Mouse (Mus musculus) heart, adult 2 months (tissue): ENCODE data around the gene Atp6v1e2. TPM values are rescaled to one million over a fixed set of nuclear protein-coding genes. Genes with fewer than 3 reads are reported as not detected.

Source experiments
- DNase-seq, 2 experiments: peaks; one replicate each; pipeline ENCODE4 v3.0.0; 2021
- H3K27ac ChIP-seq: fragments of 200-600 bp; 2 replicates; pipeline ENCODE4 v1.8.1; 2022
- H3K27me3 ChIP-seq: fragments of 200-500 bp; 2 replicates; pipeline ENCODE4 v1.6.1; 2012; ENCODE audit warnings: mild to moderate bottlenecking, low read length, inconsistent platforms, mixed read lengths; ENCODE audit not compliant: control insufficient read depth, insufficient read depth
- H3K36me3 ChIP-seq: fragments of 200-500 bp; 2 replicates; pipeline ENCODE4 v1.6.1; 2012; ENCODE audit warnings: low read length, inconsistent platforms; ENCODE audit not compliant: control insufficient read depth, insufficient read depth
- H3K4me1 ChIP-seq: fragments of 200-500 bp; 2 replicates; pipeline ENCODE4 v1.6.1; 2011; ENCODE audit warnings: low read length; ENCODE audit not compliant: control insufficient read depth, insufficient read depth
- H3K4me3 ChIP-seq: fragments of 200-600 bp; 2 replicates; pipeline ENCODE4 v1.8.1; 2022
- H3K79me2 ChIP-seq: fragments of 200-500 bp; replicated peaks from 2 replicates; pipeline ENCODE4 v1.6.1; 2012; ENCODE audit warnings: mild to moderate bottlenecking, inconsistent platforms, low read length, moderate library complexity, mixed read lengths; ENCODE audit not compliant: control insufficient read depth, insufficient read depth
- H3K9ac ChIP-seq: fragments of 200-500 bp; 2 replicates; pipeline ENCODE4 v1.6.1; 2012; ENCODE audit warnings: low read depth, mild to moderate bottlenecking, control low read depth, inconsistent platforms, low read length, mixed read lengths
- CTCF ChIP-seq: fragments of 200-600 bp; IDR thresholded peaks from 2 replicates; pipeline ENCODE4 v1.8.1; 2022; ENCODE audit warnings: antibody characterized with exemption, mild to moderate bottlenecking, moderate library complexity
- EP300 ChIP-seq: fragments of 200-500 bp; IDR thresholded peaks from 2 replicates; pipeline ENCODE4 v1.6.1; 2011; ENCODE audit warnings: low read depth, low read length, control low read depth; ENCODE audit not compliant: insufficient read depth
- POLR2A ChIP-seq: fragments of 200-500 bp; IDR thresholded peaks from 2 replicates; pipeline ENCODE4 v1.6.1; 2011; ENCODE audit warnings: mild to moderate bottlenecking, low read depth, low read length, control low read depth; ENCODE audit not compliant: insufficient read depth
- WGBS: fragments of 180-500 bp; shearing (Covaris S2); methylation state at CpG from one replicate; pipeline ENCODE4 v1.1.7; 2018; 5-methylcytosine and 5-hydroxymethylcytosine counted together
- intact Hi-C: fragments of 180-260 bp; cut with DNase I; formaldehyde crosslinking; loops from one replicate; pipeline ENCODE4 v1.15.1; 2025
- polyA plus RNA-seq: library from polyadenylated mRNA; depleted of rRNA; stranded (reverse); fragments of >200 nt; gene quantifications from 2 replicates; pipeline ENCODE4 v1.2.3, GENCODE M21; 2012
- total RNA-seq, 2 experiments: library from RNA; stranded (reverse); gene quantifications; 2 replicates each; pipeline ENCODE4 v1.2.3; 2021

Atp6v1e2 gene
- total and polyA plus RNA-seq, 3 experiments = not detected

DNA sequence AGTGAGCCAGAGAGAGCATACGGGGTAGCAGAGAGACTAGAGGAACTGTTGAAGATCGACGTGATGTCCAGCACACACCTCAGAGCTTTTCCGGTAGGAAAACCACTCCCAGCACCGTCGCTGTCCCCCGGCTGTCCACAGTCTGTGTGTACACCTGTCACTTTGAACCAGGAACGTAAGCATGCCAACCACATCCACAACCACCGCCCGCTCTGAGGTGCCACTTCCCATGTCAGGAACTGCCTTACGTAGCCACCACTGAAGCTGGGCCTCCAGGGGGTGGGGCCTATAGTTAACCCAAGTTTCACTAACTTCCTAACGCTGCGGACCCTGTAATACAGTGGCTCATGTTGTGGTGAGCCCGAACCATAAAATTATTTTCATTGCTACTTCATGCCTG, 10.3 kb upstream of the Atp6v1e2 start:
- whole genome bisulfite sequencing = 73% methylated on average over 14 of the region's 14 CpGs
- TF ChIP-seq POLR2A (no peak), EP300 (no peak), CTCF (no peak)
- peaks cover 2% of the 10 kb centered on the region for H3K4me1 ChIP-seq
- intact Hi-C loops = no loop called here
- no peak overlapping the region for H3K9ac ChIP-seq
- H3K27ac ChIP-seq = no peak overlapping the region
- no peak for DNase-seq
- H3K4me3 ChIP-seq = no peak overlapping the region
- no peaks in the 10 kb centered on the region for H3K27me3 ChIP-seq
- H3K36me3 ChIP-seq = no peaks in the 10 kb centered on the region
- H3K79me2 ChIP-seq = no peaks in the 10 kb centered on the region

DNA sequence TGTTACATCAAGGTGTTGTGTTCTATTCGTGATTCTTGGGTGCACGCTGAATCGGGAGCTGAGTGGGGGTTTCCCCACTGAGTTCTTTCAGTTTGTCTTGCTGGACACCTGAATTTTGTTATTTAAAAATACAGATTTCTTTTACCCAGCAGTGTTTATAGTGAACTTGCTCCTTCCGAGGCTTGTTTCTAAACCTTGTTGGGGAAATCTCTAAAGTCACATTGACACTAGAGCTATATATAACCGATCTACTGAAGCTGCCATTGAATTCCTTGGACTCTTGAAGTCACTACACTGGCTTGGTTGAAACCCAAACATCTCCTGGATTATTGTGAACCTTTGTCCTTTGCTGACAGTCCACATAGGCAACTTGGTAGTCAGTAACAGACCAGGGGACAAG, 9.5 kb upstream of the Atp6v1e2 start:
- H3K9ac ChIP-seq = no peak overlapping the region
- no peak for DNase-seq
- no peaks in the 10 kb centered on the region for H3K79me2 ChIP-seq
- WGBS = 81% methylated on average over 5 of the region's 5 CpGs
- H3K4me1 ChIP-seq = peaks cover 2% of the 10 kb centered on the region
- H3K4me3 ChIP-seq = no peak overlapping the region
- TF ChIP-seq POLR2A = no peak
- no peaks in the 10 kb centered on the region for H3K36me3 ChIP-seq
- intact Hi-C loops = no loop called here
- no peak overlapping the region; the same call in 1 of the 2 replicates for H3K27ac ChIP-seq
- H3K27me3 ChIP-seq = no peaks in the 10 kb centered on the region

DNA sequence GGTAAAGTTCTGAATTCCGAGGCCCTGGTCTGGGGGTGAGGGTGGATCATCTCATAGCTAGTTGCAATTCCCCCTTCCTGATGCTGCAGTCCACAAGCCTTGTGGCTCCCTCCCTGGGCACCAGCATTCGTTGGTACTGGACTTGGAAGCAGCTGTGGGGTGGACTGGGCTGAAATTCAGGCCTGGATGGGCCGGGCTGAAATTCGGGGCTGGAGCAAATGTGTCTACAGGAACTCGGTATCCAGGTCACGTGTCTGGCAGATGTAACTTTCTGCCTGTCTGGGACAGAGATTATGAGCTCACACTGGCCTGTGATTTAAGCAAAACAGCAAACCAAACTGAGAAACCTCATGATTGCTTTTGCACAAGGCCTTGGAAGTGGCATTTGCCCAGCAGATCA, 1.1 kb upstream of the Atp6v1e2 start:
- H3K27ac ChIP-seq = peak overlapping the region; percentile 36; the same call in 1 of the 2 replicates
- H3K27me3 ChIP-seq = no peaks in the 10 kb centered on the region
- 61% methylated on average over 6 of the region's 6 CpGs for WGBS
- H3K9ac ChIP-seq = no peak overlapping the region
- no peaks in the 10 kb centered on the region; the same call in 1 of the 2 replicates for H3K4me1 ChIP-seq
- no peaks in the 10 kb centered on the region for H3K79me2 ChIP-seq
- no peak for TF ChIP-seq POLR2A
- no peak for TF ChIP-seq EP300
- TF ChIP-seq CTCF = no peak
- no peak overlapping the region for H3K4me3 ChIP-seq
- intact Hi-C loops = no loop called here
- DNase-seq = peak; percentile 52 to 67
- H3K36me3 ChIP-seq = no peaks in the 10 kb centered on the region

DNA sequence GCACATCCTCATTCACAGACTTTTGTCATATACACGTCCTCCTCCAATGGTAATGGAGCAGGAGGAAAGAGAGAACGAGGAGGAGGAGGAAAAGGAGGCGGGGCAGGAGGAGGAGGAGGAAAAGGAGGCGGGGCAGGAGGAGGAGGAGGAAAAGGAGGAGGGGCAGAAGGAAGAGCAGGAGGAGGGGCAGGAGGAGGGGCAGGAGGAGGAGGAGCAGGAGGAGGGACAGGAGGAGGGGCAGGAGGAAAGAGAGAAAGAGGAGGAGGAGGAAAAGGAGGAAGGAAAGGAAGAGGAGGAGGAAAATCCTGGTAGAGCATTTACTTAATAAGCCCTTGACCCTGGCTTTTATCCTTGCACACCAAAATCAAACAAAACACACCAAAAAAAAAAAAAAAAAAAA, 1.6 kb downstream of the Atp6v1e2 start:
- Histone ChIP-seq H3K27ac (no peak overlapping the region), H3K79me2 (no peaks in the 10 kb centered on the region), H3K4me1 (no peaks in the 10 kb centered on the region; the same call in 1 of the 2 replicates), H3K36me3 (no peaks in the 10 kb centered on the region), H3K4me3 (no peak overlapping the region), H3K27me3 (no peaks in the 10 kb centered on the region), H3K9ac (no peak overlapping the region)
- DNase-seq = no peak
- TF ChIP-seq EP300 = no peak
- no peak for TF ChIP-seq POLR2A
- TF ChIP-seq CTCF = no peak
- 56% methylated on average over 4 of the region's 4 CpGs for WGBS
- intact Hi-C loops = no loop called here

DNA sequence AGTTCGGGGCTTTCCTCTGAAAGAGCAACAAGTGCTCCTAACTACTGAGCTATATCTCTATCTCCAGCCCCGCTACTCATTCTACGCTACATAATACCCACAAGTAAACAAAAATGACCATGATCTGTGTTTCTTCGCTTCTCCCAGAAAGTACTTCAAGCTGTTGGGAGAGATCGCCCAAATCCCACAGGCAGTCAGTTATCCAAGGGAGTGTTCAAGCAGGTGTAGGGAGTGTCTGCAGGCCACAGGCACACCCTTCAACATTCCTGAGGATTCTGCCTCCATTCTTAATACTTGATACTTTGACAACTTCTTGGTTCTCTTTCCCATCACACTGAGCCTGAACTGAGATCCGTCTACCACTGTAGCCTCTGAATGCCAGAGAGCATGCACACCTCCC, 4.5 kb downstream of the Atp6v1e2 start:
- Histone ChIP-seq H3K4me3 (no peak overlapping the region), H3K9ac (no peak overlapping the region), H3K36me3 (no peaks in the 10 kb centered on the region), H3K27ac (no peak overlapping the region), H3K27me3 (no peaks in the 10 kb centered on the region), H3K4me1 (no peaks in the 10 kb centered on the region; the same call in 1 of the 2 replicates), H3K79me2 (no peaks in the 10 kb centered on the region)
- TF ChIP-seq CTCF (no peak), EP300 (no peak), POLR2A (no peak)
- no peak for DNase-seq
- intact Hi-C loops = no loop called here
- 94% methylated on average over 6 of the region's 6 CpGs for WGBS

DNA sequence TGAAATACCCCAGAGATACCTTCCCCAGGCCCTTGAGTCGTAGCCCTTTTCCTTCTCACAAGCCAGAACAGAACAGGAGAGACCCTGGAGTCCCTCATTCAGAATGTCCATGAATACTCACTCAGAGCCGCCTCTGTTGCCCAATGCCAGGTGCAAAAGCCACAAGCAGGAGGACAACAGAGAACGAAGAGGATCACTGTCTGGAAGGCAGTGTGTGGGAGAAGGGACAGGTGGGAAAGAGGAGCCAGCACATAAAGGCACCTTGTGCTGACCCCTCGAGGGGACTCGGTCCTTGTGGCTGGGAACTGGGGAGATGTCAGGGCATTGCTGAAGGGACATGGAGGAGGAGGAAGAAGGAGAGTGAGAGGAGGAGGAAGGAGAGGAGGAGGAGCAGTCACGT, 5.6 kb downstream of the Atp6v1e2 start:
- intact Hi-C loops = no loop called here
- 72% methylated on average over 6 of the region's 6 CpGs for WGBS
- H3K9ac ChIP-seq = no peak overlapping the region

More for the DNA sequence above, 5.6 kb downstream of the Atp6v1e2 start:
- no peaks in the 10 kb centered on the region for H3K27me3 ChIP-seq
- no peak overlapping the region for H3K4me3 ChIP-seq
- no peak overlapping the region for H3K27ac ChIP-seq
- peaks cover 2% of the 10 kb centered on the region; the same call in 1 of the 2 replicates for H3K4me1 ChIP-seq
- DNase-seq = no peak
- no peaks in the 10 kb centered on the region for H3K79me2 ChIP-seq
- no peak for TF ChIP-seq EP300
- no peak for TF ChIP-seq CTCF
- TF ChIP-seq POLR2A = no peak
- no peaks in the 10 kb centered on the region for H3K36me3 ChIP-seq
